Mouse (Mus musculus): ENCODE results near the gene Dhx38. TPM values are rescaled to one million over a fixed set of nuclear protein-coding genes. Genes with fewer than 3 reads are reported as not detected.

The Dhx38 gene
- 11.4 and 16.4 TPM in 2 replicates for polyA plus RNA-seq (2015; fragmentation: Nextera tagmentation; extraction: Ambion mirVana)

DNA sequence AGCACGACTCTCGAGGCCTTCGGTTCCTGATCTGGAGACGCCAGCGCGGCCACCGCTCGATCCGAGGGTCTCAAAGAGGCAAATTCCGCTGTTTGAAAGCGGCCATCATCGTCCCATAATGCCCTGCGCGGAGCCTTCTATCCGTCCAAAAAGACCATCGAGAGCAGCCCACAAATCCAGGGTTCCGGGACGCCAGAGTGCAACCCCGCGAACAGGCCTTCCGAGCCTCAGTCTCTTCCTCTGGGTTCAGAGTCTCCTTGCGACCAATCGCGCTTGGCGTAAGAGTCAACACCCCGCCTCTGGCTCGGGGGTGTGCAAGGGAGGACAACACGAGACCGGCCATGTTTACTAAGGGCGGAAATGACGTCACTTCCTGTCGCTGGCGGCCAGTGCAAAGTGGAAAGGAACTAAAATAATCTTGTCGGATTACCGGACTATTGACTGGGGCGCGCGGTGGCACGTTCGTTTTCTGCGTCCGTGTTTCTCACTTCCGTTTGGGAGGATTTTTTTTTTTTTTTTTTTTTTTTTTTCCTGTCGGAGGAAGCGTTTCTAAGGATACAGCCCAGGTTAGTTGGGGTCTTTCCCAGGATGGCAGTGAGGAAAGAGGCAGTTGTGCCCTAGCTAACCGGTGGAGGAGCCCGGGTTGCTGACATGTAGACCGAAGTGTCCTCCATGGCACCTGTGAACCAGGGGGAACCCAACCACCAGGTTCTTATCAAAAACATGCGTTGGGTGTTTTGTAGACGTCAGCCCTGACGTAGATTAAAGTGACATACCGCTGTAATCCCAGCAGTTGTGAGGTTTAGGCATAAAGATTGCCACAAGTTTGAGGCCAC lies at the start of gene Dhx38, which contains the start of gene Txnl4b:
Dhx38 (minus strand) TSS at position 364 of the 836 bp plus-strand sequence.
Txnl4b (plus strand) TSS at position 395 of the 836 bp plus-strand sequence.
- WGBS = under 1% methylated on average over 52 of the region's 52 CpGs
- peaks cover 13% of the 10 kb centered on the region for H3K4me1 ChIP-seq (replicated peaks)
- peak within 1 kb of the TSS; percentile 82 for H3K4me3 ChIP-seq
- H3K9ac ChIP-seq = peak within 1 kb of the TSS; percentile 86
- ATAC-seq (replicated peaks; ENCODE audit: insufficient number of reproducible peaks, insufficient read depth, low FRiP score, low read depth) = peak; percentile 100
- peaks cover 22% of the 10 kb centered on the region for H3K36me3 ChIP-seq
- H3K27ac ChIP-seq = peak within 1 kb of the TSS; percentile 91
- no peaks in the 10 kb centered on the region for H3K9me3 ChIP-seq (replicated peaks)
- peak within 1 kb of the TSS; percentile 83 for H3K4me2 ChIP-seq
- H3K27me3 ChIP-seq = no peaks in the 10 kb centered on the region

DNA sequence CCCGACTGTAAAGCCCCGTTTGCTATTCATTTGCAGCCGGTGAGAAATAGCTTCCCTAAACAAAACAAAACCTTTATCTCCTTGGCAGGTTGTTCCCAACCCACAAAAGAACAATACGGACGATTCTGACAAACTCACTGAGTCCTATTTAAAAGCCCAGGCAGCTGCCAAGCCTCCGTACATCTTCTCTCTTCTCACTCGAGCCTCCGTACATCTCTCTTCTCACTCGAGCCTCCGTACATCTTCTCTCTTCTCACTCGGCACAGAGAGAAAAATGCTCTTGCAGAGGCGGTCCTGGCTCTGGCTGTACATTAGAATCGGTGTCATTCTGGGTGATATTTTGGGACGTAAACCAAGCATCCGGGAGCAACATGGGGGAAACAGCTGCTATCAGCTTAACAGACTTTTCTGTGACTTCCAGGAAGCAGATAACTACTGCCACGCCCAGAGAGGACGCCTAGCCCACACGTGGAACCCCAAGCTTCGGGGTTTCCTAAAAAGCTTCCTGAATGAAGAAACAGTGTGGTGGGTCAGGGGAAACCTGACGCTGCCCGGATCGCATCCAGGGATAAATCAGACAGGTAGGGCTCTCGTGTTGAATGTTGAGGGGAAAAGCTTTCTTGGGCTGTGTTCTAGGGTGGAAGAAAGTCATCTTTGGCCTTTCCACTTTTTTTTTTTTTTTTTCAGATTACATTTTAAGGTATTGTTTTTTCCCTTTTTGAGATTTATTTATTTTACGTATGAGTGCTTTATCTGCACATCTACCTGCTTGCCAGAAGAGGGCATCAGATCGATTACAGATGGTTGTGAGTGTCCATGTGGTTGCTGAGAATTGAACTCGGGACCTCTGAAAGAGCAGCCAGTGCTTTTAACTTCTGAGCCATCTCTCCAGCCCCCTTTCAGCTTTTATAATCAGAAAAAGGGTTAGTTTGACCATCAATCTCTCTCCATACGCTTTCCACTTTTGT lies 48.9 kb upstream of the Dhx38 start, which contains the start of gene Pkd1l3:
Pkd1l3 (plus strand) TSS at position 275 of the 968 bp plus-strand sequence.
- 43% methylated on average over 27 of the region's 27 CpGs for WGBS
- Histone ChIP-seq H3K4me3 (peak within 1 kb of the TSS; percentile 18; the same call in 1 of the 2 replicates), H3K27ac (no peak within 1 kb of the TSS), H3K4me1 (replicated peaks) (no peaks in the 10 kb centered on the region), H3K36me3 (no peaks in the 10 kb centered on the region), H3K9ac (no peak within 1 kb of the TSS), H3K9me3 (replicated peaks) (no peaks in the 10 kb centered on the region), H3K4me2 (peak within 1 kb of the TSS; percentile 34), H3K27me3 (no peaks in the 10 kb centered on the region)
- ATAC-seq (replicated peaks; ENCODE audit: insufficient number of reproducible peaks, insufficient read depth, low FRiP score, low read depth) = no peak

DNA sequence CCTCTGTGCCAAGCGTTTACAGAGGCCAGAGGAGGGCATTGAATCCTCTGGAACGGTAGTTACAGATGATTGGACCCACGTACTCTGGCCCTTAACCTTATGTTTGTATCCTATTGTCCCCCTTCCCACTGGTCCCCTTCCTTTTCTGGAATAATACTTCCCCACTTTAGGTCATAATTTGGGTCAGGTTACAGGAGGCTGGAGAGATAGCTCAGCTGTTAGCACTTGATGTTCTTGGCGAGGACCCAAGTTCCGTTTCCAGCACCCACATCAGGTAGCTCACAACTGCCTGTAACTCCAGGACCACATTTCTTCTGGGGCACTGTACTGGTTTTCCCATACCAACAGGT lies 43.5 kb upstream of the Dhx38 start:
- Histone ChIP-seq H3K4me3 (peak overlapping the region; percentile 66), H3K4me2 (peak overlapping the region; percentile 85), H3K4me1 (replicated peaks) (peaks cover 11% of the 10 kb centered on the region), H3K9me3 (replicated peaks) (no peaks in the 10 kb centered on the region), H3K27me3 (no peaks in the 10 kb centered on the region), H3K36me3 (0 out of 2 replicates have a peak, but pooled peaks cover 3% of the 10 kb centered on the region), H3K27ac (peak overlapping the region; percentile 97), H3K9ac (peak overlapping the region; percentile 77)
- WGBS = 10% methylated on average over 5 of the region's 5 CpGs
- no peak for ATAC-seq (replicated peaks; ENCODE audit: insufficient number of reproducible peaks, insufficient read depth, low FRiP score, low read depth)

DNA sequence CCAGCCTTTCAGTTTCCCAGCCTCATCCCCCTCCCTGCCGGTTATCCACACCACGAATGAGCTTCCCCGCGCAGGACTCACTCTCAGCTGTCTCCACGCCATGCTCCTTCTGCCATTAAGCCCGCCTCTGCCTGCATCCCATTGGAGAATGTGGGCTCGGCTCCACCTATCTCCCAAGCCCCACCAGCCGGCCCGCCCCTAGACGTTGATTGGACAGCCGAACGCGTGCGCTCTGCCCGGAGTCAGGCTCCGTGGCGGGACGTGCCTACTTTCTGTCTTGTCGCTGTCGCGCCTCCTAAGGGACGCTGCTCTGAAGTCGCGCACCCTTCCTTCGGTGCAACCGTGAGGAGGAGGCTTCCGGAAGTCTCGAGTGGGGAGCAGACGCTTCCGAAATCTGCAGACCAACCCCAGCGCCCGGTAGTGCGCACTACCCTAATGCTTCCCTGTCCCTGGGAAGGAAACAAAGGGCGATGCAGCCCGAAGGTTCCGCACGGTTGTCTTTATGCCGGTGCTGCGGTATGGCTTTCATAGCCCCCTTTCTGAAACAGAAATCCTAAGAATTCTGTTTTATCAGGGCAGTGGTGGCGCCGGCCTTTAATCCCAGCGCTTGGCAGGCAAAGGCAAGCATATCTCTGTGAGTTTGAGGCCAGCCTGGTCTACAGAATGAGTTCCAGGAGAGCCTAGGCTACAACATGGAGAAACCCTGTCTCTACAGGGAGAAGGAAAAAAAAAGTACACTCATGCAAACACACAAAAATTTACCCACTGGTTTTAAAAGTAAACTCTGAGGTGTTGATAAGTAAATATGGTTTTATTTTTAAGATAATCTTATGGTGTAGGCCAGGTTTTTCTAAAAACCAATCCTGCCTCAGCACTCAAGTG lies 42.9 kb upstream of the Dhx38 start, which contains the start of gene Dhodh:
Dhodh (minus strand) TSS at position 403 of the 882 bp plus-strand sequence.
- no peaks in the 10 kb centered on the region for H3K9me3 ChIP-seq (replicated peaks)
- ATAC-seq (replicated peaks; ENCODE audit: insufficient number of reproducible peaks, insufficient read depth, low FRiP score, low read depth) = peak; percentile 98
- H3K36me3 ChIP-seq = peaks cover 9% of the 10 kb centered on the region; the same call in 1 of the 2 replicates
- H3K4me2 ChIP-seq = peak within 1 kb of the TSS; percentile 85
- H3K27ac ChIP-seq = peak within 1 kb of the TSS; percentile 97
- H3K4me3 ChIP-seq = peak within 1 kb of the TSS; percentile 66
- peak within 1 kb of the TSS; percentile 77 for H3K9ac ChIP-seq
- H3K4me1 ChIP-seq (replicated peaks) = peaks cover 11% of the 10 kb centered on the region
- WGBS = under 1% methylated on average over 42 of the region's 42 CpGs
- H3K27me3 ChIP-seq = no peaks in the 10 kb centered on the region

DNA sequence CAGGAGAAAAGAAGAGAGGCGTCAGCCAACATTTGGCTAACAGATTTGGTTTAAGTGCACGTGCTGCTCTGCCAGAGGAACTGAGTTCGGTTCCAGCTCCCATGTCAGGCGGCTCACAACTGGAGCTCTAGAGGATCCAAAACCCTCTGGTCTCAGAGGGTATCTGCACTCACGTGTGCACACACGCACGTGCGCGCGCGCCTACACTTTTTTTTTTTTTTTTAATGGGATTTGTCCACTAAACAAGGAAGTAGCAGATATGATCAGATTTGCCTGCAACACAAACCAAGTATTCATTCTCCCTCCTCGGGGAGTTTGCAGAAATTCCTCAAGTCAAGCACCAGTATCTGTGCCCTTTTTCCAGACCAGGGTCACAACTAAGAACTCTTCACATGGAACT lies 42.0 kb upstream of the Dhx38 start:
- Histone ChIP-seq H3K9ac (peak overlapping the region; percentile 77), H3K4me1 (replicated peaks) (peaks cover 11% of the 10 kb centered on the region), H3K27ac (peak overlapping the region; percentile 97), H3K27me3 (no peaks in the 10 kb centered on the region), H3K36me3 (peaks cover 16% of the 10 kb centered on the region), H3K9me3 (replicated peaks) (no peaks in the 10 kb centered on the region), H3K4me2 (peak overlapping the region; percentile 85), H3K4me3 (peak overlapping the region; percentile 66)
- 9% methylated on average over 12 of the region's 12 CpGs for WGBS
- ATAC-seq (replicated peaks; ENCODE audit: insufficient number of reproducible peaks, insufficient read depth, low FRiP score, low read depth) = no peak

DNA sequence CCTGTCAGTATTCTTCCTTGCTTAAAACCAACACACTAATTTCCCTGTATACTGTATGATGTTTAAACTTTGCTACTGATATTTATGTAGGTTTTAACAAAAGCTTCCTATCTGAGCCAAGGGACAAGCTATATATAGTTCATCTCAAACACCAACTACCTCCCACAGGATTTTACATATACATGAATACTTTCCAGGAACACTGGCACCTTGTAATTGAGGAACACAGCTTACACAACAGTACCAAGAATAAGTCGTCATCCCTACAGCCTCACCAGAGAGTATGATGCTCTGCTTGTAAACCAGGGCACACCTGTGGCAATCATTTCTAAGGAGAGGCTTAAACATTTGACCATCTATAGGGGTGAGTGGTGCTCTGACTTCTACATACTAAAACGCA lies 41.1 kb upstream of the Dhx38 start:
- no peaks in the 10 kb centered on the region for H3K27me3 ChIP-seq
- H3K36me3 ChIP-seq = peaks cover 20% of the 10 kb centered on the region
- H3K4me1 ChIP-seq (replicated peaks) = peaks cover 11% of the 10 kb centered on the region
- no peak overlapping the region for H3K4me3 ChIP-seq
- H3K4me2 ChIP-seq = no peak overlapping the region
- no peak for ATAC-seq (replicated peaks; ENCODE audit: insufficient number of reproducible peaks, insufficient read depth, low FRiP score, low read depth)
- no peak overlapping the region for H3K27ac ChIP-seq
- no peaks in the 10 kb centered on the region for H3K9me3 ChIP-seq (replicated peaks)
- 74% methylated on average over 2 of the region's 2 CpGs for WGBS
- no peak overlapping the region for H3K9ac ChIP-seq

DNA sequence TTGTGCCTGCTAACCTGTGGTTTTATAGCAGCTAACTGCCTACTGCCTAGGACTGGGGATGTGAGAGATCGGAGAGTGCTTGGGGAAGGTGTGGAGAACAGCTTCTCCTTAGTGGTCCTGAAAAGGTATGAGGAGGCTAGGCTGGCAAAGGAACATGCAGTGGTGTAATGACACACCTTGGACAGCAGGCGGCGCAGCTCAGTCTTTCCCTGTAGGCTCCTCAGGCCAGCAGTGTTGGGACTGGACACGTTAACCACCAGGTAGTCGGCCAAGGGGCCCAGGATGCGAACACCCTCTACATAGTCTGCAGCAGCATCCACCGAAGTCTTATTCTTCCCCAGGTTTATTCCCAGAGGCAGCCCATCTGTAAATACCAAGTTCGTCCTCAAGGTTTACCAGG lies 30.2 kb upstream of the Dhx38 start:
- Histone ChIP-seq H3K27ac (no peak overlapping the region), H3K36me3 (peaks cover 21% of the 10 kb centered on the region; the same call in 1 of the 2 replicates), H3K9me3 (replicated peaks) (no peaks in the 10 kb centered on the region), H3K9ac (no peak overlapping the region), H3K4me2 (no peak overlapping the region), H3K27me3 (no peaks in the 10 kb centered on the region), H3K4me3 (no peak overlapping the region), H3K4me1 (replicated peaks) (no peaks in the 10 kb centered on the region)
- ATAC-seq (replicated peaks; ENCODE audit: insufficient number of reproducible peaks, insufficient read depth, low FRiP score, low read depth) = no peak
- 46% methylated on average over 8 of the region's 8 CpGs for WGBS

DNA sequence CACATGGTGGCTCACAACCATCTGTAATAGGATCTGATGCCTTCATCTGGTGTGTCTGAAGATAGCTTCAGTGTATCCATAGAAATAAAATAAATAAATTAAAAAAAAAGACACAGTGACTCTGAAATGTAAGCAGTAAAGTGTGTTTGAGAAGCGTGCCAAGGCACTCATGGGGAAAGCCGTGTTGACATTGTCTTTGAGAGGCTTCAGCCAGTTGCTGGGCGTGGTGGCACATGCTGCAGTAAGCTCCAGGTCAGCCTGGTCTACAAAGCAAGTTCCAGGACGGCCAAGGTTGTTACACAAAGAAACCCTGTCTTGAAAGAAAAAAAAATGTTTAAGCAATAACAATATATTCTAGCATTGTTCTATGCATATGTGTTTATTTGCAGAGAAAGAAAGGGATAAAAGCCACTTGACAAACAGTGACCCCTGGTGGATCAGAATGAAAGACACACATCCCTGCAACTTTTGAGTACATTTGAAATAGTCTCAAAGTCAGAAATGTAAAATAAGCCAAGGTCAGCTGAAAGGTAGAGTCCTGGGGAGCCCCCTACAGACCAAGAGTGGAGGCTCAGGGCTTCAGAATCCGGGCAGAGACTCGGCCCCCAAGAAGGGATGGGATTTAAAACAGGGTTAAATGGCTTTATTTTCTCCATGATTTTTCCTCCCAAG lies 27.6 kb upstream of the Dhx38 start:
- Histone ChIP-seq H3K4me2 (no peak overlapping the region), H3K4me1 (replicated peaks) (no peaks in the 10 kb centered on the region), H3K36me3 (peaks cover 16% of the 10 kb centered on the region; the same call in 1 of the 2 replicates), H3K27me3 (no peaks in the 10 kb centered on the region), H3K9me3 (replicated peaks) (no peaks in the 10 kb centered on the region), H3K4me3 (no peak overlapping the region), H3K27ac (no peak overlapping the region), H3K9ac (no peak overlapping the region)
- WGBS = 73% methylated on average over 6 of the region's 6 CpGs
- no peak for ATAC-seq (replicated peaks; ENCODE audit: insufficient number of reproducible peaks, insufficient read depth, low FRiP score, low read depth)

DNA sequence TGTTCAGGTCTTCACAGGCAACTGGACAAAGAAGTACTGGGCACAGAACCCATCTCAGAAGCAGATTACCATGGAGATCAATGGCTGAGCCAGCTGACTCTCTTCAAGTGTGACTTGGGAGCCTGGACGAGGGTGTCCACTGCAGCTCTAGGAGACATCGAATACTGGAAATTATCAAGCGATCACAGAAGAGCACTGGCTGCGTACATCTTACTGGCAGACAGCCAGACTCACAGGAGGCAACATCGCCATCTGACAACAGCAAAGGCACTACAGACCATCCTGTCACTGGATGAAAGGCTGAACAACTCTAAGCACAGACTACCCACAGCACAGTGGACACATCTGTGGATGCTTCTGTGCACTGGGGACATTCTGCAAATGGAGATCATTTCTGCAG lies 26.5 kb upstream of the Dhx38 start:
- WGBS = 81% methylated on average over 5 of the region's 5 CpGs
- no peaks in the 10 kb centered on the region for H3K4me1 ChIP-seq (replicated peaks)
- no peaks in the 10 kb centered on the region for H3K9me3 ChIP-seq (replicated peaks)
- no peak for ATAC-seq (replicated peaks; ENCODE audit: insufficient number of reproducible peaks, insufficient read depth, low FRiP score, low read depth)
- no peak overlapping the region for H3K4me3 ChIP-seq
- H3K36me3 ChIP-seq = peaks cover 16% of the 10 kb centered on the region; the same call in 1 of the 2 replicates
- H3K4me2 ChIP-seq = no peak overlapping the region
- no peaks in the 10 kb centered on the region for H3K27me3 ChIP-seq
- H3K9ac ChIP-seq = no peak overlapping the region
- H3K27ac ChIP-seq = no peak overlapping the region

DNA sequence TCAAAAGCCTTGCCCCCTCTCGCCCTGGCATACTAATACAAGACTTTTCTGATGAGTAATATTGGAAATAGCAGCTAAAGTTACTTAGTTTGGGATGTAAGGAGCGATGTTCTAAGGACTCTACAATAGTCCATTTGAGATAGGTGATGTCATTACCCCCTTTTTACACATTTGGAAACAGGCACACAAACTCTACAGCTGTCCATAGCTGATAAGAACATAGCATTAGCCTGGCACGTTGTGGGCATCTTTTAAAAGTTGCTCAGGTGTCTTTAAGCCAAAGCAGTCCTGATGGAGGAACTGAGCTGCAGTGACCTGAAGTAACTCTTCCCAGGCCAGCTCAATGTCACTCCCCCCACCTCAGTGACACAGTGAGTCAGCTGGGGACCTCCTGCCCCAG lies 25.7 kb upstream of the Dhx38 start:
- WGBS = 80% methylated on average over 3 of the region's 3 CpGs
- Histone ChIP-seq H3K4me1 (replicated peaks) (no peaks in the 10 kb centered on the region), H3K27ac (no peak overlapping the region), H3K36me3 (peaks cover 16% of the 10 kb centered on the region; the same call in 1 of the 2 replicates), H3K4me2 (no peak overlapping the region), H3K4me3 (no peak overlapping the region), H3K9ac (no peak overlapping the region), H3K27me3 (no peaks in the 10 kb centered on the region), H3K9me3 (replicated peaks) (no peaks in the 10 kb centered on the region)
- ATAC-seq (replicated peaks; ENCODE audit: insufficient number of reproducible peaks, insufficient read depth, low FRiP score, low read depth) = no peak

All from heart, embryonic 15.5 days (tissue).